Mouse (Mus musculus) cerebellum, postnatal 25 days (tissue): ENCODE measurements at regions not wholly inside any gene's neighbourhood (a gene's known extent, or its start where the extent isn't known, plus 50 kb on each side); places are given as distances from the start of the nearest gene placed in this dataset.
A peak's percentile ranks its signal among the peaks of the same experiment; 100 is the strongest.
"Not testable (repeated sequence)": the region's sequence is repeated elsewhere in the genome, so short reads cannot be mapped to it uniquely, and the experiment has no call there.

Experiments
- DNase-seq, 2 experiments: peaks; one replicate each; pipeline ENCODE4 v3.0.0; 2021; ENCODE audit warnings: mixed read lengths in 2 of 2

GRCm38 (mm10) chr17:4813666-4814065 lies 180.5 kb upstream of the Arid1b start:
- no peak for DNase-seq

DNA sequence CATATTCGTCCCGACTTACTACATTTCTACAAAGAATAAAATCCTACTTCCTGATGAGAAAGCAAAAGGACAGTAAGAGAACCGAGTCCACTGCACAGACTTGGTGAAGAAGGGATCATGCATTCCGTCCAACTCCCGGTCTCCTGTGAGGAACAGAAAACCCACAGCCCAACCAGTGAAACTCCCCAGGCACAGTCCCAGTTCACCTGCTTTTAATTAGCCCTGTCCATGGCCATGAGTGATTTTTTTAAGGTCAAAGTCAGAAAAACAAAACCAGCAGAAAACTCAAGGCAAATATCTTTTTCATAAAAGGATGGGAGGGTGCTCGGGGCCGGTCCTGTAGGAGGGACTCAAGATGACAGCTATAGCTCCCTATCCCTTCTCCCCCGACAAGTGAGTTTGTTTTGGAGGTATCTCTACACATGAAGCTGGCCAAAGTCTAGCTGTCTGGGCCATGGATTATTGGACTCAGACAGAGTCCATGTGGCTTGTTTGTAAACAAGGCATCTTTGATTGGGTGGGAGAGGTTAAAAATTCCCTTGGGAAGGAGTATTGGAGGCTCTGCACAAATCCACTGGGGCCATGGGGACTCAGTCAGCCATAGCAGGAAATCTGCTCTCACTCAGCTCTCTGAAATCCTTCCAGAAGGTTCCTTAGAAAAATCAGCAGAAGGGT lies 168.8 kb upstream of the Arid1b start:
- no peak for DNase-seq

DNA sequence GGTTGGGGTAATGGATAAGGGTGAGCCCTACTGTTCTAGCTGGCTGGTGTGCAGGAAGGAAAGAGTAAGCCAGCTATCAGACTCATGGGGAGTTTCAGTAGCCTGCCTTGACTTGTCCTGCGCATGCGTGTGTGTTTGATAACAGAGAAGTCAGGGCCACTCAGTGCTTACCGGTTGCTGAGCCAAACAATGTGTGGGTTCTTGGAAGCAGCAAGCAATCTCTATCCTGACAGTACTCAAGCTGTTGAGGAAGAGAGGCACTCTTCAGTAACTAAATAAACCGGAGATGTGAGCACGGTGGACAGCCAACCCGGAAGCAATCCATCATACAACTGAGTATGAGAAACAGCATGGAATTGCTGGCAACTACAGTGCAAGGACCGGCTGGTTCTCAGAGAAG lies 160.1 kb upstream of the Arid1b start:
- DNase-seq: no peak

GRCm38 (mm10) chr17:4834571-4834970 lies 159.6 kb upstream of the Arid1b start:
- DNase-seq: no peak

DNA sequence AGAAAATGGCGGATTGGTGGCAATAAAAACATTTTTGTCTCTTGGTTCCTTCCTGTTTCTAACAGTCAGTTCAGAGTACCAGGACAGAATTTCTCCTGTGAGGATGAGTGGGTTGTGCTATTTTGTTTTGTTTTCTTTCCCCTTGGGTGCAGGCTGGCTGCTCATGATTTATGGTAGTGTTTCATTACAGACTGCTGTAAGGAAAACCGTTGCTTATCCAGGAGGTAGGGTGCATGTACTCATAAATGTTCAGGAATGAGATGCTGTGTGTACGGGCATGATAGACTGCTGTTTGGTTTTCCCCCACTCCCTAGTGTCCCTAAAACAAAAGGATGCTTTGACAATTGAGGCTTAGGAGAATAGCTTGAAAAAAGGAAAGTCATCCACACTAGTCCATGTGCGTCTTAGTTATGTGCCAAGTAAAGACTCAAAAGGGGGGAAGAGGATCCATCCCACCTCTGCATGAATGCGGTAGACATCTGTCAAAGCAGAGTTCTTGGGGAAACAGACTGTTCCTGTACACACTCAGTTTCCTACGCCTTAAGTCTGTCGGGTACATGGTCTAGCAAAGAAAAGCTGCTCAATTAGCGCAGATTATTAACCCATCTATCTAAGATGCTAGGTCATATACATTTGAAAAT lies 158.9 kb upstream of the Arid1b start:
- no peak for DNase-seq

GRCm38 (mm10) chr17:4840123-4840522 lies 154.0 kb upstream of the Arid1b start:
- no peak for DNase-seq

- DNase-seq: no peak
Measured at GRCm38 (mm10) chr17:4858304-4858703, 135.8 kb upstream of the Arid1b start.

DNA sequence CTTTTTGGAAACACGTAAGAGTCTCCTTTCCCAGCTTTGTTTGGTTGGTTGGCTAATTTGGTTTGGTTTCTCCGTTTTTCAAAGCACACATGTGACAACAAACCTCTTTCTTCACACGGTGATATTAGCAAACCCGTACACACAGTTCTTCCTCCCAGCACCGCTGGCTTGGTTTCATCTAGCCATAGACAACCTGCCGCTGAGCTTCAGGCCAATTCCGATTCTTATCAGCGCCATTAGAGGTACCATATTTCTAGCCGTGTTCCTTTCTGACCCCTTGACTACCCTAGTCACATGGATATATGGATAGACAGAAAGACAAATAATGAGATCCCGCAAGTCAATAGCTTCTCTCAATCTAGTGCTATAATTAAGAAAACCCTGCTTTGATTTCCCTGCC lies 129.2 kb upstream of the Arid1b start:
- no peak for DNase-seq

- peak; percentile 11 to 24 for DNase-seq
Measured at GRCm38 (mm10) chr17:4865621-4866020, 128.5 kb upstream of the Arid1b start.

- no peak for DNase-seq
Measured at GRCm38 (mm10) chr17:4866026-4866896, 127.9 kb upstream of the Arid1b start.

DNA sequence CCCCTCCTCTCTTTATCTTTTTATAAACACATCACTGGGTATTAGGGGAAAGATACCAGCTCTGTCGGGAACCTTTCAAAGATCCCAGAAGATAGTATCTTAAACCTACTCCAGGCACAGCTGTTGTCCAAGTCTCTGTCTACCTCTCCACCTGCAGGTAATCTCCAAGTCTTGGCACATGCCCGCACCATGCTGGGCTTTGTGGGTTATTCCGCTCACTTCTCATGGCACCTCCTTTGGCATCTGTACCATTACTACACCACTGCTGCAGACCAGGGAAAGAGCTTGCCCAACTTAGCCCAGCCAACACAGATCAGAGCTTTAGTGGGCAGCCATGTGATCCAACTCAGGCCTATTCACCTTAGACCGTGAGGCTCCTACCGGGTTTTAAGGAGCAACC lies 127.0 kb upstream of the Arid1b start:
- no peak for DNase-seq

DNA sequence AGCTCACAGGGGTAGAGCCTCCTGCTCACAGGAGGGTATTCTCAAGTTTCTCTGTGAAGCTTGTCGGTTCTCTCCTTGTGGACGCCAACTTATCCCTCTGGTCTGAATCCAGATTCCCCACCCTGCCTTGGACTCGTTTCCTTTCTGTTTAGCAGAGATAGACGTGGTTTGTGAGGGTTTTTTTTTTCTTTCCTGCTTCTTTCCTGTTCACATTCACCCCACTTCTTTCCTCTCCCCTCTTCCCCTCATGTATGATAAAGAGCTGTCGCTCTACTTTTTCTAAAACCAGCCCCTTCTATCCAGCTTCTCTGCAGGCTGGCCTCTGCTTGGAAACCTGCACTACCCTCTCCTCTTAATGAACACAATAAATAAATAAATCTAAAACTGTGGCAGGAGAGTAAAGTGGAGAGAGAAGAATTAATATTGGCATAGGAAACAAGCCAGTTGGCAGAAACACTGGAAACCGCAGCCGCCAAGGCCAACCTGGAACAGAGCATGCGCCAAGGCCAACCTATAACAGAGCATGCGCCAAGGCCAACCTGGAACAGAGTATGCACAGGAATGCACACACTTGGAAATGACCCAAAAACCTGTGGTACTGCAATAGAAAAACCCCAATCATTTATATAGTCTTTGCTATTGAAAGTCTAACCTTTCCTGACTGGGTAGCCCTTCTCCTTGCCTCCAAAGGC lies 126.2 kb upstream of the Arid1b start:
- peak; percentile 25 to 34 for DNase-seq

DNA sequence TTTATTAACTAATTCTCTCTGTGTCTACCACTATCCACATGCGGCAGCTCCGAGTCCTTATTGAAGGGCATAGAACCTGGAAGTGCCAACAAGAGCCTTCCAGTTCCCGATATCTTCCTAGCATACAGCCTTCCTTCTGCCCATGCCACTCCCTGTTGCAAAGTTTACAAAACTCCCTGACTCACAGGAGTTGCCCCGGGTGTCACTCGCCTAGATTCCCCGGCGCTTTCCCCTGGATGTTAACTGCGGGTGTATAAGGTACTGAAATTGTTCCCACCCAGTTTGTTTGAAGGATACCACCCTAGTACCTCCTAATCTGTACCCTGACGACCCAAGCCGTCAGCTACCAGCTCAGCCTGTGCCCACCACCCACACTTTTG lies 125.7 kb upstream of the Arid1b start:
- DNase-seq: no peak

- DNase-seq: no peak
Measured at GRCm38 (mm10) chr17:4868861-4869260, 125.3 kb upstream of the Arid1b start.

DNA sequence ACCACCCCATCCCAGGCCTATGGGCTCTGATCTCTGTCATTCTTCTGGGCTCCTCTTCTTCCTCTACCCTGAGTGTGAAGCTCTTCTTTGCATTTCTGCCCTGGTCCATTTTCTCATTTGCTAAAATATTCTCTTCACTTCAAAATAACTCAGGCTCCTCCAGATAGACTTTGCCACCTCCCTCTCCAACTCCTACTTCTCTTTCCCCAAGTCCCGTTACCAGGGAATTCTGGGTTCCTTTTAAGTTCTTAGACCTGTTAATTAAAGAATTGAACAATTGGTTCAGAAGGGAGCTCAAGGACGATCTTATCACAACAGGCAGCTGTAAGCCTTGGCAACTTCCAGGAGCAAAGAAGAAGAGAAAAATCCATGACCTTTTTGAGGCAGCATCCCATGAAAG lies 122.9 kb upstream of the Arid1b start:
- DNase-seq: no peak

GRCm38 (mm10) chr17:4874459-4874858 lies 119.7 kb upstream of the Arid1b start:
- DNase-seq: no peak

- no peak for DNase-seq
Measured at GRCm38 (mm10) chr17:4875086-4876046, 118.8 kb upstream of the Arid1b start.

GRCm38 (mm10) chr17:4876431-4876830 lies 117.7 kb upstream of the Arid1b start:
- no peak for DNase-seq

GRCm38 (mm10) chr17:4881473-4881872 lies 112.7 kb upstream of the Arid1b start:
- no peak for DNase-seq

DNA sequence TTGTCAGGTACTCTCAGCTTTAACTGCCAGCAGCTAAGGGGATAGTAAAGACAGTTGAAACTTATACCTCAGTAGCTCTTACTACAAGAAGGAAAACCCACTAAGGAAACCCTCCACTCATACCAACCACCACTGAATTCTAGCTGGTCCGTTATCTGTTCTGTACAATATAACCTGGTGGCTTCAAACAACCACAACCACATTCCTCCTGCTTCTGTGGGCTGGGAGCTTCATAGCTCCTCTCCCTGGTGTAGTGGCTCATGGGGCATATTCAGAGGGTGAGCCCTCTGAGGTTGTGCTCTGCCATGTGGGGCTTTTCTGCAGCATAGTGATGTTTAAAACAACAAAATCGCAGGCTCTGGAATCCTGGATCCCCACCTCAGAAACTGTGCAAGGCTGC lies 110.0 kb upstream of the Arid1b start:
- no peak for DNase-seq

DNA sequence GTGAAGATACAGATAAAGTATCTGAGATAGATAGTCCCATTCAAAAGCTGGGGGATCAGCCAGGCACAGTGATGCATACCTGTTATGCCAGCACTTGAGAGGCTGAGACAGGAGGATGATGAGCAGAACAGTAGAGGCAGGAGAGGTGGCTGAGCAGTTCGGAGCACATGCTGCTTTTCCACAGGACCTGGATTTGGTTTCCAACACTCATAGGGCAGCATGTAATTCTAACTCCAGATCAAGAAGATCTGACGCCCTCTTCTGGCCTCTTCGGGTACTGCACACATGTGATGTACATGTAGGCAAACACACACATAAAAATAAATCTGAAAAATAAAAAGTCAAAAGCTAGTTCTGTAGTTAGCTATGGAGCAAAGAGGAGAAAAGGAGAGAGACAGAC lies 109.4 kb upstream of the Arid1b start:
- DNase-seq: no peak

- not testable (repeated sequence) for DNase-seq
Measured at GRCm38 (mm10) chr17:4887331-4887730, 106.8 kb upstream of the Arid1b start.
